Mouse (Mus musculus) right cerebral cortex, postnatal 4 days (tissue): ENCODE measurements around the gene Secisbp2.
"Not testable (repeated sequence)": the region's sequence is repeated elsewhere in the genome, so short reads cannot be mapped to it uniquely, and the experiment has no call there.

Experiments used
- DNase-seq: peaks from one replicate; pipeline ENCODE4 v3.0.0-alpha.2; 2022

Secisbp2 gene

DNA sequence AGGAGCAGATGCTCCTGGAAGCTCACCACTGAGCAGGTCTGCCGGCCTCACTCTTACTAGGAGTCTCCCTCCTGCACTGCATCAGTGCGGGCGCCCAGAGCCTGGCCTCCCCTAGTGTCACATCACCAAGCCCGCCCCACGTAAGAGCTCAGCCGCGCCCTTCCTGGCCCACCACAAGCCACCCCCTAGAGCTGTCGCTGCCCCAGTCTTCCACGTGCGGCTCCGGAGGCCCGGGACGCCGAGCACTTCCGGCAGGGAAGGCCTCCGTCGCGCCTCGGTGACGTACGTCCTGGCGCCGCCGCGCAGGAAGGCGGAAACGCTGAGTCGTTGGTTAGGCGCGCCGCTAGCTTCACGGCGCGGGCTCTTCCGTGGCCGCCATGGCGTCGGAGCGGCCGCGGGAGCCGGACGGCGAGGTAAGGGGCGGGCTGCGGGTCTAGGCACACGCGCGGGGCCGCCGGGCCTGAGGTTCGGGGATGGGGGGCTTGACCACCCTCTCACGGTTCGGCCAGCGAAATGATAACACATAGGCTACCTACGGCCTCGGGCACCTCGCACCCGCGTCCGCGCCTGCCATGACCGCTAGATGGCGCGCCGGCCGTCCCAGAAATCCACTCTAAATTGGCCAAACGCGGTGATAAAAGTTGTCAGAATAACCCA is at the start of gene Secisbp2:
TSS of gene Secisbp2 (plus strand) at position 290 of the 657 bp plus-strand sequence.
- DNase-seq: peak; percentile 95

DNA sequence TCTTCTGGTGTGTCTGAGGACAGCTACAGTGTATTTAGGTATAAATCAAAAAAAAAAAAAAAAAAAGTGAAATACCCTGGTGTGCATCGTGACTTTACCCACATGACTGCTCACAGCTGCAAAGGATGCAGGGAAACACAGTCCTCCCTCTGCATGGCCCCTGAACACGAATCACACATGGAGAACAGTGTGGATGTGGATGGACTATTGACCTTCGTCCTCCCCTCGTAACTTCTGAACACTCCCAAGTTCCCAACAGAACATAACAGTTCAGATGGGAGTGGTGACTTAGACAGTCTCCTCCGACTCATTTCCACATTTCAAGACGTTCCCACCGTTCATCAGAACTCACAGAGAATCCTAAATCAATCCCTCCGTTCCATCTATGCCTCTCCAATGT is 48.7 kb upstream of the Secisbp2 start:
- no peak for DNase-seq

DNA sequence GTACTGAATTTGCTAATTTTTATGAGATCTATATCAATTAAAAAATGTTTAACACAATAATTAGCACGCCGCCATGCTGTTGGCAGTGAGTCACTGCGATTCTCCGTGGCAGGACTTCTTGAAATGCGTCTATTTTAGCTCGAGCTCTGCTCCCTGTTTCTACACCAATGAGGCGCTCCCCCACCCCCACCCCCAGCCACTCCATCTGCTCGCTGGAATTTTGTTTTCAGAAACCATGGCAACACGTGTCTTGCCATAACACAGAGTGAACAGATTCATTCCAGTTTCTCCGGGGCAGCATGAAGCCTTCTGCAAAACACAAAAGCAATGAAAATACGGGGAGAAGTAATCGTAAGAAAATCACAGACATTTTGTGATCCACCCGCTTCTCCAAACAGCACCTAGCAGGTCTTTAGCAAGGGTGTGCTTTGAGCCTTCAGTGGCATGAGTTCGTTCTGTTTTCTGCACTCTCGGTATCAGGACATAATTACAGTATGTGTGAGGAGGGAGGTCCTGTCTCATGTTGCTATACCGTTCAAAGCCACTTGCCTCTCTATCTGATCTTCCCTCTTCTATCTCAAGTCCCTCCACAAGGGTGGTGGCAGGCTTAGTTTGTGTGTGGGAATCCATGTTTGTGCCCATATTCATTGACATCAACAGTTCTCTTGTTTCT is 48.1 kb upstream of the Secisbp2 start:
- peak; percentile 68 for DNase-seq

DNA sequence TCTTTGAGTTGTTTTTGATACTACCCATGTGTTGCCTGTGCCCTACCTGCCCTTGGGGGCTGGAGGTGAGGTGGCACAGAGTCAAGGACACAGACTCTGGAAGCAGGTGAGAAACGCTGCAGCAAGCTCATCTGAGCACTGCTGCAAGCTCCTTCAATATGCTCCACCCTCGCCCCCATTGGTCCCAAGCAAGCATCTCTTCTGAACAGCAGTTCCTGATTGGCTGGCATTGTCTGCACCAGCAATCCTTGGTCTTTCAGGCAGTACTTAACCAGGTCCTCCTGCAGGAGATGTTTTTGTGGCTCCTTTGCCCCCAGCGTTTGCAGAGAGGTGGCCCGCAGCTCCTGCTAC is 47.6 kb upstream of the Secisbp2 start:
- DNase-seq: peak; percentile 51

DNA sequence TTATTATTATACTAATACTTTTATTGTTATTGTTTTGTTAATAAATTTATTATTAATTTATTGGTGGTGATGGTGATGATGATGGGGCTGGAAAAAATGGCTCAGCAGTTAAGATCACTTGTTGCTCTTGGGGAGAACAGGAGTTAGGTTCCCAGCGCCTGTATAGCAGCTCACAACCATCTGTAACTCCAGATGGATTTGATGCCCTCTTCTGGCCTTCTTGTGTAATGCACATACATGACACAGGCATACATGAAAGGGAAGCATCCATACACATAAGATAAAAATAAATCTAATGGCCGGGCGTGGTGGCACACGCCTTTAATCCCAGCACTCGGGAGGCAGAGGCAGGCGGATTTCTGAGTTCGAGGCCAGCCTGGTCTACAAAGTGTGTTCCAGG is 42.3 kb upstream of the Secisbp2 start:
- DNase-seq: no peak

DNA sequence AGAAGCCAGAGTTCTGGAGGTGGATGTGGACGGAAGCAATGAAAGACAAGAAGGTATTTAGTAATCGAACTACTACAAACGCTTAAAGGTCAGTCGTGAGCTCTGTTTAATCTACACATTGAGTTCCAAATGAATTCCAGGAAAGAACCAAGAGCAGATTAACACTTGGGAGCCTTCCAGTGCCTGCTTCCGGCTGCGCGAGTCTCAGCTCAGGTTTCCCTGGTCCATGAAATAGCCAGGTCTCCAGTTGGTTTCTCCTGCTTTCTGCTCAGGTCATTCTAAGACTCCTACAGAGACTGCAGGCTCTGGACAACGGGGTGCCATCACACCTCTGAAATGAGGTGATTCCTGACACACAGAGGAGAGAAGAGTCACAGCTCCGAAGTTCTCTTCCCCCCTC is 40.4 kb upstream of the Secisbp2 start:
- DNase-seq: no peak

DNA sequence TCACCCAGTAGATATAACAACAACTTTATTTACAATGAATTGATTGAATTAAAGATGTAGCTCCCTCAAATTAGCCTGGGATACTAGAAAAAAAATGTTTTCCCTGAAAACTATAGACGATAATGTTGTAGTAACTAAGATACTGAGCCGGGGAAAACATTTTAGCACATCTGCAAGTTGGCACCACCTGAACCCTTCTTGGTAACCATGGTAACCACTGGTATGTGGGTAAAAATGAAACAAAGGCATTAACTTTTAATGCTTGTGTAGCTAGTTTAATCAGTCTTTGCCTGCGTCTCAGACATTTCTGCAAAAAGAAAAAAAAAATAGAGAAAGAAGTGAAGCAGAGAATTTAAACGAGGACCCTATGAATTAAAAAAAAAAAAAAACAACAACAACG is 40.0 kb upstream of the Secisbp2 start:
- no peak for DNase-seq

DNA sequence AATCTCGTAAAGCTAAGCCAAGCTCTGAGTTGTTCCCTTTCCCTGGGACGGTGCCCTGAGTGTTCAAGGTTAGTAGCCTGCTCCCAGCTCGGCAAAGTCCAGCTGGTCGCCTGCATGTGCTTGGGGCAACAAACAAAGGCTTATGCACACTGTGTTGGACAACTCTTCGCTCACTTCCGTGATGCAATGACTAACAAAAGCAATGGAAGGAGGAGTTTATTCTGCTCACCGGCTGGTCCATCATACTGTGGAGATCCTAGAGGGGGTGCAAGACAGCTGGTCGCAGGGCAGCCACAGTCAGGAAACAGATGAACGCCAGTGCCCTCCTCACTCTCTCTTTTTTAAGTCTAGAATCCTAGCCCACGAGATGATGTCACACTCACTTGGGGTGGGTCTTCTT is 35.7 kb upstream of the Secisbp2 start:
- no peak for DNase-seq

DNA sequence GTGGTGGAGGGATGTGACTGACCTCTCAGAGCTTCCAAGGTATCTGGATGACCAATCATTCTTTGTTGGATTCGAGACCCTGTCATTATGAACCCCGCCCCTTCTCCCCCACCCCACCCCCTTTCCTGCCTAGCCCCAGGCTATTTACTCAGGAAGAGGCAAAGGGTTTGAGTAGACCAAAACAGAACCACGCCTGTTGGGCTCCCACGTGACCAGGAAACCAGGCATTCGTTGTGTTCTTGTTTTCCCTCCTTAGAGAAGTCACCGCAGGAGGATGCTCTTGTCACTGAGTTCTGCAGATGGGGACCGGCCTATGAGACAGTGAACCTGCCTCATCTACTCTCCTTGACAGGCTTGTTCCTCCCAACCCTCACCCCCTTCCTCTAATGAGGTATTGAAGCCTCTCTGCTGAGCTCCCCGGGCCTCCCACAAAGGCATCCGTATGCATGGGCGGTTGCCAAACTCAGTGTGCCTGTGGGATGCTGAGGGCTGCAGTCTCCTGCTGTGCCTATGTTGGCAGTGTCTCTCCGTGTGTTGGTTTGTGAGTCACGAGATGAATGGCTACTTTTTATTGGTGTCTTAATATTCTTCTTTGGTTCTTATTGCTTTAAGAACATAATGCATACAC is 35.0 kb upstream of the Secisbp2 start:
- DNase-seq: peak; percentile 64

DNA sequence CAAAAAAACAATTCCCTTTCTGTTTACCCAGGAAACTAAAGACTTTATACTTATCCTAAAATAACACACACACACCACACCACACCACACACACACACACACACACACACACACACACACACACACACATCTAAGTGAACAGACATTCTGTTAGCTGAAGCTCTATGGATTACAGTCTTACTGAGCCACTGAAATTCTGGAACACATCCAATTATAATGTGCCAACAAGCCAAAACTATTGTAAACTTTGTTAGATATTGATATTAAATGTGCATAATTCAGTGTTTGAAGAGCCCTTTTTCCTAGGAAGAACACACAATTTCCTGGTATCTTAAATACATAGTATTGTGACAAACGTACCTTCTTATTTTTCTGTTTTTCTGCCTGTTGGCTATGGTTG is 34.2 kb upstream of the Secisbp2 start:
- no peak for DNase-seq

DNA sequence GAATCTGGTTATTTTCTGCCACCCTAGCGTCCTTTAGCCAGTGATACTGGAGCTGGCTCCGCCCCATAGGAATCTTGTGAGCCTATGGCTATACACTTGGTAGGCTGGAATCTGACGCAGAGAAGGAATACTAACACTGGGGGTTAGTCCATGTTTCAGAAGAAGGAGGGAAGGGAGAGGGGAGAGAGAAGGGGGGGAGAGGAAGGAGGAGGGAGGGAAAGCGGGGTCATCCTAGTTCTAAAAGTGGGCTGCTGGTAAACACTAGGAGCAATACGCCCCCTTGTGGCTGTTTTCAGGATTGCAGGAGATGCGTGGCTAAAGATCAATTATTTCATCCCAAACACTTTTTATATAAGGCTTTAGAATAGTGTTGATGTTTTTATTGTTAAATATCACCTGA is 33.6 kb upstream of the Secisbp2 start:
- peak; percentile 86 for DNase-seq

DNA sequence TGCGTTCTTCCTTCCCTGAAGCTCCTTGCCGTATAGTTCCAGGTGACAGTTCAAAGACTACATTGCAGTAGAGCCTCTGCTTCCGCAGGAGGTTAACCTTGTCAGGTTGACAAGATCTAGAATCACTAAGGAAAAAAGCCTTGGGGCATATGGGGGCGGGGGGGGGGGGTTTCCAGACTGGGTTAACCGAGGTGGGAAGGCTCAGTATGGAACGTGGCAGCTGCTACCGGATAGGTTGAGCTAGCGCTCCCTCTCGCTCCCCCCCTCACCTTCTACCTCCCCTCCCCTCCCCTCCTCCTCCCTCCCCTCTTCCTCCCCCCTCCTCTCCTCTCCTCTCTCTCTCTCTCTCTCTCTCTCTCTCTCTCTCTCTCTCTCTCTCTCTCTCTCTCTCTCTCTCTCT is 32.9 kb upstream of the Secisbp2 start:
- no peak for DNase-seq

DNA sequence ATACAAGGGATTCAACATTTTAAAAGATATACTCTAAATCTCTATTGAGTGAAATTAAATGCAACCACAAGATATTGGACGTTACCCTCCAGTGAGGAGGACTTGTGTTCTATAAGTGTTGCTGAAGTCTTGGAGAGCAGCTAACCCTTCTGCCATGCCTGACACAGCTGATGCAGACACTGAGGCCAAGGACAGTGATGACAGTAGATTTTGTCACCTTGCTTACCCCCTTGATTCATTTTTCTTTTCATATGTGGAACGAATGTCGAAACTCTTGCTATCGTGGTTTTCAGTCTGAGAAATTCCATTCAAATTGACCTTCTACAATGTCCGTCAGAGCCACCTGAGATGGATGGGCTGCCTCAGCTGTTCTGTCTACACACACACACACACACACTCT is 28.9 kb upstream of the Secisbp2 start:
- no peak for DNase-seq

DNA sequence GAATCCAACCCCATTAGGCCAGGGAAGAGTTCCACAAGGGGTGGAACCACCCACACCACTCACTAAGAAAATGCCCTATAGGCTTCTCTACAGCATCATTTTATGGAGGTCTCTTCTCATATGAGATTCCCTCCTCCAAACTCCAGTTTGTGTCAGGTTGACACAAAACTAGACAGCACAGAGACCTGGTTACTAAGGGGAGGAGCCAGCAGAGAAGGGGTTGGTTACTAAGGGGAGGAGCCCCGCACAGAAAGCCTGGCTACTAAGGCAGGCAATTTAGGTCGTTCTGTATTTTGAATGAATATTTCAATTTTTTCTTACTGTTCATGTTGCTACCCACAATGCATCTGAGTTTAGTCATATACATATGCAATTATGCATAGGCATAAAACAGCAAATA is 27.8 kb upstream of the Secisbp2 start:
- no peak for DNase-seq

DNA sequence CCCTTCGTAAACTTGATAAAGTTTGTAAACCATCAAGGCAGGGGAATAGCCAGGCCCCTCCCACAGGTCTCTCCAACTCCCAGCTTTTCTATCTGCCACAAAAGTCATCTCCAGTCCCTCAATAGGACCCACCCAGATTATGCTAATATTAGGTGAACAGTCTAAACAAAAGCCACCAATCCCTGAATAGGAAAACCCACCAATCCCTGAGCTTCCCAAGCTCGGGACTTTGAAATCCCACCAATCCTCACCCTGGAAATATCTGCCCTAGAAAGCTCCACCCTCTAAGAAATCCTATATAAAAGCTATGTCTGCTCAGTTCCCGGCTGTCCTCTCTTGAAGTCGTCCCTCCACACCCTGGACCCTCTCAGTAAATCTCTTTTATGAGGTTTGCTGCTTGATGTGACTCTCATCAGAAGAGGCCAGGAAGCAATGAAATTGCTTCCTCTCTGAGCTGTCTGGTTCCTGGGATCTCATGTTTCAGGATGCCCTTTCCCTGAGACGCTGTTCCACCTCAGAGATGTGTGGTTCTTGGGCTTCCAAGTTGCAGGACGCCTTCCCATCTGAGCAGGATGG is 23.1 kb upstream of the Secisbp2 start:
- no peak for DNase-seq

DNA sequence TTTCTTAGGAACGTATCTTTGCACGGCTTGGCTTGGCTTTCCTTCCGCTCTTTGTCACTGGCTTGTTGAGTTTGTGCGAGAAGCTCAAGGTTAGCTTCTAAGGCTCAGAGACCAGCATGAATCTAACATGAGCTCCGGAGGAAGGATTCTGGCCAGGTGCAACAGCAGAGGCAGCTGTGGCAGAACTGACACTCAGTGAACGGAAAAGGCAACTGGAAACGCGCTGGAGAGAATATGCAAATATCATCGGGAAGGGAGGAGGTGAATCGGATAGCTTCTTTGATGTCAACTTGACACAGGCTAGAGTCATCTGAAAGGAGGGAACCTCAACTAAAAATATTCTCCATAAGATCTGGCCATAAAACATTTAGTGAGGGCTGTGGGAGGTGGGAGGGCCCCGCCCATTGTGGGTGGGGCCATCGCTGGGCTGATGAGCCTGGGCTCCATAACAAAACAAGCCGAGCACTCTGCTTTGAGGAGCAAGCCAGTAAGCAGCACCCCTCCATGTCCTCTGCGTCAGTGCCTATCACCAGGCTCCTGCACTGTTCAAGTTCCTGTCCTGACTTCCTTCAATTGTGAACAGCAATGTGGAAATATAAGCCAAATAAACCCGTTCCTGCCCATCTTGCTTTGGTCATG is 20.0 kb upstream of the Secisbp2 start:
- no peak for DNase-seq

DNA sequence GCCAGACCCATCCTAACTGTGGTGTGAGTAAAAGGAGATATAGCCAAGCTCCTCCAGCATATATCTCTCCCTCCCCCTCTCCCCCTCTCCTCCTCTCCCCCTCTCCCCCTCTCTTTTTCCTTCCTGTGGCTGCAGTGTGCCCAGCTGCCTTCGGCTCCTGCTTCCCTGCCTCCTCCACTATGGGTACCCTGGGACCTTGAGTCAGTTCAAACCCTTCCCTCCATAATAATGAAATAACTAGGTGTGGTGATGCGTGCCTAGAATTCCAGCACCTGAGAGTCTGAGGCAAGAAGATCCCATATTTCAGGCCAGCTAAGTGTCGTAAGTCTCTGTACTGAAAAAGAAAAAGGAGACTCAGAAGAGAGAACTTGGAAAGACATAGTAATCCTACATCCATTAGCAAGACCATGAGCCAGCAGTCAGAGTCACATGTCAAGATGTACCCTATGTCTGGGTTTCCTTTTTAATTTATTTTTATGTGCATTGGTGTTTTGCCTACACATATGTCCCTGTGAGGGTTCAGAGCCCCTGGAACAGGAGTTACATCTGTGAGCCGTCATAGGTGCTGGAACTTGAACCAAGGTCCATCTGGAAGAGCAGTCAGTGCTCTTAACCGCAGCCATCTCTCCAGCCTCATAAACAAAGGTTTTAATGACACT is 18.8 kb upstream of the Secisbp2 start:
- DNase-seq: no peak

DNA sequence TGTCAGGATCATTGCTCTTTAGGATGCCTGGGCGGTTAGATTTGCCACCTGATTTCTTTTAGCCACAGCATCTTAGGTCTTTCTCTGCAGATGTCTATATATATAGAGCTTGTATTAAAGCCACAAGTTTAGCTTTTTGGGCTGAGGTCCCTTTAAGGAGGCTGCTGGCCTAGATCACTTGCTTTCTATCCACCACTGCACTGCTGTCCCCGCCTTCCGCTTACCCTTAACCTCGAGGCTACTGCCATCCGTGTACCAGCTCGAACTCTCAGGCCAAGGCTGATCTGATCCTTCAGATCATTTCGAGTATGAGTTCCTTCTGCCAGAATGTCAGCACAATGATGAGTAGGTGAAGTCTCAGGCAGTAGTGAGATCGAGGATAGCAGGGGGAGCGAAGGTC is 16.1 kb upstream of the Secisbp2 start:
- not testable (repeated sequence) for DNase-seq

DNA sequence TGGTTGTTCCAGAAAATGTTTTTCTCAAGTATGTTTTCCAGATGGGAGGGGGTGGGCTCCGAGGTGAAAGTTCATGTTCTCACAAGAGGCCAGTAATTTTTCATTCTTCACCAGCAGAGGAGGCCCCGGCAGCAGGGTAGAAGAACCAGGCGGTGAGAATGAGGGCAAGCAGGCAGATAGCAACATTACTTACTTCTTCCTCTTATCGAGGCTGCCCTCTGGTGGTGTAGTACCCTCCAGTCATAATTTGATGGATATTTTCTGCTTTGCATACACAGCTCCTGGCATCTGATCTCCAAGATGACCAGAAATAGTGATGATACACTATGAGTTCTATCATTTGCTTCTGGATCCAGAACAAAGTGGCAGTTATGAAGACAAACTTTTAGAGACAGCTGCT is 12.5 kb upstream of the Secisbp2 start:
- no peak for DNase-seq

DNA sequence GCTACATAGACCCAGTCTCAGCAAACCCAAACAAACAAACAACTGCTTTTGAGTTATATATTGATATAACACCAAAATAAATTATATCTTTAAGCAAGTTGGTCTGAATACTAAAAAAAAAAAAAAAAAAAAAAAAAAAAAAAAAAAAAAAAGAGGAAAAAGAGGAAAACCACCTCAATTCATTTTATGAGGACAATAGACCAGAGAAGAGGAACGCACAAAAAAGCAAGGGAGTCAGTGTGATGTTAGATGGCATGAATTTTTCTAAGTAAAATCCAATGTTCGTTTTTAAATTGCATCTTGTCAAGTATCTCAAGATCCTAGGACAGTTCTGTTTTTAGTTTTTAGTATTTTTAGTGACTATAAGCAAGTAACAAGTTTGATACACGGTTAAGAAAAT is 10.1 kb upstream of the Secisbp2 start:
- no peak for DNase-seq

DNA sequence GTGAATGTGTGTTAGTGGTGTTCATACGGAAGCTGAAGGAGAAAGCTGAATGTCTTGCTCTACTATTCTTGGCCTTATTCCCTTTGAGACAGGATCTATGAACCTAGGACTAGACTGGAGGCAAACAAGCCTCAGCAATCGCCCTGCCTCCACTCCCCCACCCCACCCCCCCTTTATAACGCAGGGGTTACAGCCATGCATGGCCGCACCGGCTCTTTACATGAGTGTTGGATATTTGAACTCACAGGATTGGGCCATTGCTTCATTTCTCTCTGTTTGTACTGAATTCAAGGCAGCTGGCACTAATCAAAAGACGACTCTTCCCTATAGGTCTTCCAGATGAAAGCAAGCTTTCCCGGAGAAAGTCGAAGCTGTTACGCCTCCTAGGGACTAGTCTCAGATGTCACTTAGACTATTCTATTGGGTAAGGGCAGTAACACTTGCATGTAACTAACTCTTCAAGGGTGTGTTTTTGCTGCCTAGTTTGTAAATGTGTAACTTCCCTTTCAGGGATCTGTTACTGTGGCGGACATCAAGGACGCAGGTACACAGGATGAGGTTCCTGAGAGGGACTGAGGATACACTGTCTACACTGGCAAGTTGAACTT is 9.2 kb upstream of the Secisbp2 start:
- DNase-seq: no peak

DNA sequence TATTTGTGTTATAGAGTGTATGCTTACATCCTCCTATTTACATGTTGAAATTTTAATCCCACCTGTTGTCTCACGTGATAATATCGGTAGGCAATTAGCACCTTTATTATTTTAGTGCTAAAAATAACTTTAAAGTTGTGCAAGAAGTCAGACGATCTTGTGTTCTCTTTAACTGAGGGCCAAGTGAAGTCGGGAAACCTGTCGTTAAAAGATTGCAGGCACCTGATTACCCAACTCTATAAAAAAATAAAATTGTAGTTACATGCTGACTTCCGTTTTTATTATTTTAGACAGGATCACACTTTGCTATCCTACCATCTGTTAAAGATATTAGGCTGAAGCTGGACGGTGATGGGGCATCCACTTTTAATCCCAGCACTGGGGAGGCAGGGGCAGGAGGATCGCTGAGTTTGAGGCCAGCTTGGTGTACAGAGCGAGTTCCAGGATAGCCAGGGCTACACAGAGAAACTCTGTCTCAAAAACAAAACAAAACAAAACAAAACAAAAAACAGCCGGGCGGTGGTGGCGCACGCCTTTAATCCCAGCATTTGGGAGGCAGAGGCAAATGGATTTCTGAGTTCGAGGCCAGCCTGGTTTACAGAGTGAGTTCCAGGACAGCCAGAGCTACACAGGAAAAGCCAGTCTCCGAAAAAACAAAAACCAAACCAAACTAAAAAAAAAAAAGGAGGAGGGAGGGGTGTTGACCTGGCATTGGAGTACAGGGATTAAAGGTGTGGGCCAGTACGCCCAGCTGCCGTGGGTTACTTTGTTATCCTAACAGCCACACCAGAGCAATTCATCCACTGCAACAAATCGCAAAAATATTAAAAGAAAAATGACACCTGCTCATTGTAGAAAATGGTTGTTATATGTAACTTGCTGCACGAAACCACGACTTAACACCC is 7.3 kb upstream of the Secisbp2 start:
- no peak for DNase-seq
